Mouse (Mus musculus): Measurements from ENCODE around the gene Spata33.
"Not testable (repeated sequence)": the region's sequence is repeated elsewhere in the genome, so short reads cannot be mapped to it uniquely, and the experiment has no call there.

GRCm38 (mm10) chr8:123230326-123230725 lies 17.7 kb downstream of the Spata33 start:
- not testable (repeated sequence) for TF ChIP-seq EP300, CTCF (IDR thresholded peaks at IDR 0.05)
